ENCODE assay signal across 8 mouse cellular contexts in the genomic region with DNA sequence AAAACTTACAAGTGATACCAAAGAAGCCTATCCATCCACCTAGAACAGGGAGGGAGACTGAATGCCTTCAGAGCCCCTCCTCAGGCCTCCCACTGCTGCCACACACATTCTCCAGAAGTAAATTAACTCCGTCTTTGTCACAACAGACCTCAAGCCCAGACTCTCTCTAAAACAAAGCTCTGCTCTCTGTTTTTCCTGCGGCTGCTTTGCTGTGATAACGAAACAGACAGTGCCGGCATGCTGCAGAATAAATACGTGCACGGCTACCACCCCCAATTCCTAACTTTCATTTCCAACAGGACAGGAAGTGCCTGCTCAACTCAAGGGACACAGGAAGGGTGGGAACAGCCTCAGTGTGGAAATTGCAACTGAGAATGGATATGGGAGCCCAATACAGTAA. TPM values are rescaled to one million over a fixed set of nuclear protein-coding genes. Genes with fewer than 3 reads are reported as not detected.
DNase-seq lines count a peak whose midpoint lies in the region; ATAC-seq and TF ChIP-seq lines count a peak whose summit lies in the region.

A gene (minus strand): TSS at position 309 of the 400 bp plus-strand sequence.

- H3K9ac ChIP-seq in kidney, embryonic 14.5 days (ENCODE audit: low read depth, low read length) = peak within 1 kb of the TSS; percentile 23
- no peak within 1 kb of the TSS for H3K9ac ChIP-seq in liver, embryonic 16.5 days (ENCODE audit: low read depth, low read length)
- H3K9ac ChIP-seq in stomach, embryonic 14.5 days (replicated peaks; ENCODE audit: low read depth, low read length) = 0 out of 2 replicates have a peak within 1 kb of the TSS, but pooled peaks have one; percentile 0

- peak within 1 kb of the TSS; percentile 36 for H3K4me2 ChIP-seq in kidney, embryonic 14.5 days (replicated peaks; ENCODE audit: low read depth, low read length)
- H3K4me2 ChIP-seq in liver, embryonic 16.5 days (ENCODE audit: low read depth, low read length) = peak within 1 kb of the TSS; percentile 30
- peak within 1 kb of the TSS; percentile 38 for H3K4me2 ChIP-seq in stomach, embryonic 14.5 days (replicated peaks; ENCODE audit: low read depth, low read length)

- H3K27me3 ChIP-seq in kidney, embryonic 14.5 days (ENCODE audit: control insufficient read depth, insufficient read depth, low read length) = no peaks in the 10 kb centered on the region
- H3K27me3 ChIP-seq in liver, embryonic 16.5 days (ENCODE audit: control insufficient read depth, insufficient read depth, low read depth, low read length) = no peaks in the 10 kb centered on the region
- H3K27me3 ChIP-seq in stomach, embryonic 14.5 days (ENCODE audit: control insufficient read depth, insufficient read depth, low read length) = no peaks in the 10 kb centered on the region

- DNase-seq in layer of hippocampus, adult 2 months (ENCODE audit: low spot score in 2 of 2) = no peak
- no peak for DNase-seq in layer of hippocampus, adult 9-10 months (ENCODE audit: low spot score)
- DNase-seq in heart, adult 8-10 months (ENCODE audit: low spot score) = peak; percentile 87
- no peak for DNase-seq in right cerebral cortex, adult 2 months (ENCODE audit: low spot score in 2 of 2)

- no peaks in the 10 kb centered on the region for H3K9me3 ChIP-seq in kidney, embryonic 14.5 days (ENCODE audit: control insufficient read depth, low read length)
- no peaks in the 10 kb centered on the region for H3K9me3 ChIP-seq in liver, embryonic 16.5 days (replicated peaks; ENCODE audit: control insufficient read depth, low read length)
- no peaks in the 10 kb centered on the region for H3K9me3 ChIP-seq in stomach, embryonic 14.5 days (ENCODE audit: control insufficient read depth, low read depth, low read length)

- peaks cover 1% of the 10 kb centered on the region; the same call in 1 of the 2 replicates for H3K4me1 ChIP-seq in bone marrow, adult 2 months (ENCODE audit: control insufficient read depth, insufficient read depth, low read length)
- peaks cover 27% of the 10 kb centered on the region for H3K4me1 ChIP-seq in kidney, embryonic 14.5 days (ENCODE audit: control insufficient read depth, insufficient read depth, low read length)
- H3K4me1 ChIP-seq in liver, embryonic 16.5 days (ENCODE audit: control insufficient read depth, low read depth, low read length) = peaks cover 12% of the 10 kb centered on the region
- H3K4me1 ChIP-seq in stomach, embryonic 14.5 days (ENCODE audit: control insufficient read depth, insufficient read depth, low read length) = peaks cover 13% of the 10 kb centered on the region

- ATAC-seq in kidney, embryonic 14.5 days (ENCODE audit: low FRiP score, low TSS enrichment) = 0 out of 2 replicates have a peak, but pooled peaks have one; percentile 17
- ATAC-seq in liver, embryonic 16.5 days (ENCODE audit: low read depth) = peak; percentile 24; the same call in 1 of the 2 replicates
- no peak for ATAC-seq in stomach, embryonic 14.5 days (ENCODE audit: insufficient number of reproducible peaks, insufficient read depth, low FRiP score, low read depth)

- 25% methylated on average over 6 of the region's 6 CpGs for WGBS in bone marrow, adult 2 months
- 1% methylated on average over 6 of the region's 6 CpGs for WGBS in kidney, embryonic 14.5 days
- 8% methylated on average over 6 of the region's 6 CpGs for WGBS in liver, embryonic 16.5 days (ENCODE audit: insufficient replicate concordance)
- 2% methylated on average over 6 of the region's 6 CpGs for WGBS in stomach, embryonic 14.5 days

- TF ChIP-seq POLR2A in bone marrow, adult 2 months (IDR thresholded peaks at IDR 0.05; ENCODE audit: borderline replicate concordance, control insufficient read depth, low read depth, low read length) = no peak

- peak within 1 kb of the TSS; percentile 75 for H3K27ac ChIP-seq in layer of hippocampus, adult 2 months
- no peak within 1 kb of the TSS for H3K27ac ChIP-seq in bone marrow, adult 2 months (ENCODE audit: control insufficient read depth, insufficient read depth, low read depth, low read length, poor library complexity)
- H3K27ac ChIP-seq in kidney, embryonic 14.5 days (ENCODE audit: low read depth, low read length) = peak within 1 kb of the TSS; percentile 86
- no peak within 1 kb of the TSS for H3K27ac ChIP-seq in liver, embryonic 16.5 days (ENCODE audit: low read length)
- H3K27ac ChIP-seq in stomach, embryonic 14.5 days (ENCODE audit: low read length) = peak within 1 kb of the TSS; percentile 73

- H3K36me3 ChIP-seq in kidney, embryonic 14.5 days (ENCODE audit: control insufficient read depth, insufficient read depth, low read length) = no peaks in the 10 kb centered on the region
- no peaks in the 10 kb centered on the region for H3K36me3 ChIP-seq in liver, embryonic 16.5 days (ENCODE audit: control insufficient read depth, insufficient read depth)
- H3K36me3 ChIP-seq in stomach, embryonic 14.5 days (ENCODE audit: control insufficient read depth, insufficient read depth, low read length) = no peaks in the 10 kb centered on the region

- peak within 1 kb of the TSS; percentile 45 for H3K4me3 ChIP-seq in layer of hippocampus, adult 2 months
- H3K4me3 ChIP-seq in bone marrow, adult 2 months (replicated peaks; ENCODE audit: control insufficient read depth, low read depth, low read length) = peak within 1 kb of the TSS; percentile 20
- H3K4me3 ChIP-seq in kidney, embryonic 14.5 days (ENCODE audit: low read length) = peak within 1 kb of the TSS; percentile 24
- H3K4me3 ChIP-seq in liver, embryonic 16.5 days (ENCODE audit: low read depth, low read length) = peak within 1 kb of the TSS; percentile 18
- peak within 1 kb of the TSS; percentile 22 for H3K4me3 ChIP-seq in stomach, embryonic 14.5 days (ENCODE audit: low read depth, low read length)

- no peak for TF ChIP-seq CTCF in layer of hippocampus, adult 2 months (conservative IDR thresholded peaks at IDR 0.05)
- TF ChIP-seq CTCF in bone marrow, adult 2 months (IDR thresholded peaks at IDR 0.05; ENCODE audit: control insufficient read depth, insufficient read depth, low read length) = no peak

RNA-seq across cellular contexts. Expression of the gene that starts here (rescaled TPM):
- total RNA-seq in layer of hippocampus, adult 2 months (2021) = 10 to 100 TPM; 12.7 to 12.8 TPM
- 5.9 and 16.2 TPM in 2 replicates for polyA plus RNA-seq in bone marrow, adult 2 months (2011; ENCODE audit: insufficient read depth, insufficient read length, low replicate concordance, missing spikeins)
- total RNA-seq in heart, adult 8-10 months (2022) = 100 to 1,000 TPM in 3 of 4 experiments, 10 to 100 TPM in 1; 90.8 to 107 (median 104) TPM
- polyA plus RNA-seq in kidney, embryonic 14.5 days (2014; fragmentation: Nextera tagmentation; extraction: Ambion mirVana) = 35.6 and 36.0 TPM in 2 replicates
- polyA plus RNA-seq in liver, embryonic 16.5 days (2015; fragmentation: Nextera tagmentation; extraction: Ambion mirVana) = 5.5 and 7.3 TPM in 2 replicates
- 29.5 and 35.6 TPM in 2 replicates for polyA plus RNA-seq in stomach, embryonic 14.5 days (2014; fragmentation: Nextera tagmentation; extraction: Ambion mirVana)

Comparison
In these comparisons a context has a peak if more than half of its experiments do, and no peak if none do; other contexts are left out.
1. RNA of the gene that starts here (total RNA-seq): 90.8 to 107 TPM in heart, adult 8-10 months; 12.7 to 12.8 TPM in layer of hippocampus, adult 2 months; every median in the first group is over 4 times any median in the second.
2. H3K27ac ChIP-seq: peak in layer of hippocampus, adult 2 months (single experiment), kidney, embryonic 14.5 days (single experiment) and stomach, embryonic 14.5 days (single experiment); none in bone marrow, adult 2 months (single experiment) and liver, embryonic 16.5 days (single experiment).
3. Peak in every context shown above with its lines, with median percentiles within 50 percentile points of each other: H3K4me3 ChIP-seq and H3K4me2 ChIP-seq.